8 mouse cellular contexts compared by ENCODE assay signal in the genomic region with DNA sequence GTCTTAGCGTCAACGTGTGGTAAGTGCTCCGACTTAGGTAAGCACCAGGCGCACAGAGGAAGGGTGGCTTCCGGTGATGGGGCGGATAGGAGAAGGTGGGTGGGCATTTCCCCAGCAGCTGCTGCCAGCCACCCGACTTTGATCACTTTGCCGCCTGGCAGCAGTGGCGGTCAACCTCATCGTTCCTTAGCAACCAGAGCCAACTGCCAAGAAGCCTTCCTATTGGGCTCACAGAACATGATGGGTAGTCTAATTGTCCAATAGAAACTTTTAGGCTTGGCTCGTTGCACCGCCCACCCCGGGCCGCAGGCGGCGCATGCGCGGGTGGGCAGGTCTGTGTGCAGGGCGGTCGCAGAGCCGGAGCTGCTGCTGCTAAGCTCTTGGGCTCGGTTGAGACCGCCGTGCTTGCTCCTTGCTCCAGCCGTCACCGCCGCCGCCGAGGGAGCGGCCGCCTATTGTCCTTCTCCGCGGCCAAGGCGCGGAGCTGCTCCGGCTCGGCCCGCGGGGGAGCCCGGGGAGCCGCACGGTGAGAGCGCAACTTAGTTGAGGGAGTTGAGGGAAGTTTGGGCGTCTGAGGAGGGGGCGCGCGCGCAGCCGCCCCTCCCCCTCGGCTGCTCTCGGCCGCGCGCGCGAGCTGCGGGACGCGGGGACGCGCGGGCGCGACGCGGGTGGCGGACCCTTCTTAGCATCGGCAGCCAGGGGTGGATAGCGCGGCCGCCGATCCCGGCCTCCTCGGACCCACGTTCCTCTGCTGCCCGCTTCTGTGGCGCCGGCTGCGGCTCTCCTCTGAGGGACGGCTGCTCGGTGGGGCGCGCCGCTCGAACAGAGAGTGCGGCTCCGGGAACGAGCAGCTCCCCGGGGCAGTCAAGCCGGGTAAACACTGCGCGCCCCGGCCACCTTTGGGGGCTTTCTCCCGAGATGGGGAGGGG. TPM values are rescaled to one million over a fixed set of nuclear protein-coding genes. Genes with fewer than 3 reads are reported as not detected.
A peak's percentile ranks its signal among the peaks of the same experiment; 100 is the strongest.
DNase-seq lines count a peak whose midpoint lies in the region; ATAC-seq and TF ChIP-seq lines count a peak whose summit lies in the region.

A gene (plus strand): TSS at position 312 of the 929 bp plus-strand sequence.

- under 1% methylated on average over 70 of the region's 94 CpGs for WGBS in forebrain, embryonic 13.5 days
- under 1% methylated on average over 94 of the region's 94 CpGs for WGBS in large intestine, adult 2 months
- WGBS in liver, postnatal 0 days (ENCODE audit: insufficient replicate concordance) = under 1% methylated on average over 53 of the region's 94 CpGs
- WGBS in neural tube, embryonic 14.5 days = under 1% methylated on average over 72 of the region's 94 CpGs

- TF ChIP-seq POLR2A in ES-Bruce4 (IDR thresholded peaks at IDR 0.05; ENCODE audit: insufficient read depth, low read length) = peak; percentile 49

- no peak for TF ChIP-seq EP300 in ES-Bruce4 (IDR thresholded peaks at IDR 0.05; ENCODE audit: insufficient read depth, low read depth, low read length)
- no peak for TF ChIP-seq EP300 in liver, postnatal 0 days (IDR thresholded peaks at IDR 0.05; ENCODE audit: low read depth)

- peak; percentile 99 for ATAC-seq in cerebellum, adult (ENCODE audit: insufficient number of reproducible peaks, low FRiP score, low TSS enrichment)
- peak; percentile 100 for ATAC-seq in forebrain, embryonic 13.5 days
- ATAC-seq in liver, postnatal 0 days = peak; percentile 99
- ATAC-seq in neural tube, embryonic 14.5 days (ENCODE audit: low read depth) = peak; percentile 100

- DNase-seq in heart, postnatal 10 days = peak; percentile 98
- peak; percentile 98 for DNase-seq in large intestine, adult 2 months (ENCODE audit: low read depth, low spot score)
- DNase-seq in liver, postnatal 0 days = peak; percentile 94
- peak; percentile 97 for DNase-seq in testis, postnatal 10 days (ENCODE audit: low spot score)

- H3K9me3 ChIP-seq in ES-Bruce4 (replicated peaks; ENCODE audit: control insufficient read depth, insufficient read depth, low read length, poor library complexity, severe bottlenecking) = no peaks in the 10 kb centered on the region
- no peaks in the 10 kb centered on the region for H3K9me3 ChIP-seq in forebrain, embryonic 13.5 days (replicated peaks)
- no peaks in the 10 kb centered on the region for H3K9me3 ChIP-seq in liver, postnatal 0 days (ENCODE audit: low read length)
- no peaks in the 10 kb centered on the region for H3K9me3 ChIP-seq in neural tube, embryonic 14.5 days (ENCODE audit: control insufficient read depth, low read length)

- peak within 1 kb of the TSS; percentile 86 for H3K9ac ChIP-seq in ES-Bruce4 (ENCODE audit: low read depth, poor library complexity, severe bottlenecking)
- peak within 1 kb of the TSS; percentile 83 for H3K9ac ChIP-seq in forebrain, embryonic 13.5 days
- H3K9ac ChIP-seq in liver, postnatal 0 days (replicated peaks) = peak within 1 kb of the TSS; percentile 78
- peak within 1 kb of the TSS; percentile 84 for H3K9ac ChIP-seq in neural tube, embryonic 14.5 days (replicated peaks; ENCODE audit: low read depth, low read length)

- H3K4me1 ChIP-seq in ES-Bruce4 (ENCODE audit: control insufficient read depth, insufficient read depth, low read length) = no peaks in the 10 kb centered on the region
- peaks cover 10% of the 10 kb centered on the region for H3K4me1 ChIP-seq in forebrain, embryonic 13.5 days
- peaks cover 6% of the 10 kb centered on the region for H3K4me1 ChIP-seq in liver, postnatal 0 days (ENCODE audit: insufficient read depth)
- H3K4me1 ChIP-seq in neural tube, embryonic 14.5 days (ENCODE audit: control insufficient read depth, insufficient read depth, low read length) = no peaks in the 10 kb centered on the region; the same call in 1 of the 2 replicates

- intact Hi-C loops in heart, postnatal 10 days (cut with DNase I) = loop anchor here (1.0 to 5.0 kb wide), 5 partner anchors 37 to 157 kb away; no protein-coding TSS in a partner anchor

- peak within 1 kb of the TSS; percentile 76 for H3K4me2 ChIP-seq in forebrain, embryonic 13.5 days
- peak within 1 kb of the TSS; percentile 90 for H3K4me2 ChIP-seq in liver, postnatal 0 days (ENCODE audit: low read depth, low read length)
- H3K4me2 ChIP-seq in neural tube, embryonic 14.5 days (ENCODE audit: low read depth, low read length) = peak within 1 kb of the TSS; percentile 71

- TF ChIP-seq CTCF in ES-Bruce4 (IDR thresholded peaks at IDR 0.05; ENCODE audit: low read depth, low read length) = no peak
- TF ChIP-seq CTCF in liver, postnatal 0 days (IDR thresholded peaks at IDR 0.05; ENCODE audit: low read depth) = peak; percentile 40

- peak within 1 kb of the TSS; percentile 85 for H3K4me3 ChIP-seq in ES-Bruce4 (ENCODE audit: low read depth, low read length)
- peak within 1 kb of the TSS; percentile 84 for H3K4me3 ChIP-seq in forebrain, embryonic 13.5 days
- peak within 1 kb of the TSS; percentile 64 for H3K4me3 ChIP-seq in liver, postnatal 0 days (ENCODE audit: low read depth, low read length)
- peak within 1 kb of the TSS; percentile 85 for H3K4me3 ChIP-seq in neural tube, embryonic 14.5 days (ENCODE audit: low read depth, low read length)

- H3K27ac ChIP-seq in ES-Bruce4 (ENCODE audit: insufficient read depth, low read length) = peak within 1 kb of the TSS; percentile 41; the same call in 1 of the 2 replicates
- peak within 1 kb of the TSS; percentile 95 for H3K27ac ChIP-seq in forebrain, embryonic 13.5 days
- H3K27ac ChIP-seq in liver, postnatal 0 days (ENCODE audit: low read depth) = peak within 1 kb of the TSS; percentile 83
- peak within 1 kb of the TSS; percentile 94 for H3K27ac ChIP-seq in neural tube, embryonic 14.5 days (ENCODE audit: low read depth, low read length)

- no peaks in the 10 kb centered on the region for H3K36me3 ChIP-seq in ES-Bruce4 (ENCODE audit: control insufficient read depth, insufficient read depth, low read length, poor library complexity, severe bottlenecking)
- no peaks in the 10 kb centered on the region for H3K36me3 ChIP-seq in forebrain, embryonic 13.5 days (ENCODE audit: poor library complexity, severe bottlenecking)
- no peaks in the 10 kb centered on the region for H3K36me3 ChIP-seq in liver, postnatal 0 days (replicated peaks; ENCODE audit: insufficient read depth, low read length)
- no peaks in the 10 kb centered on the region for H3K36me3 ChIP-seq in neural tube, embryonic 14.5 days (ENCODE audit: control insufficient read depth, insufficient read depth, low read length)

- H3K27me3 ChIP-seq in ES-Bruce4 (ENCODE audit: control insufficient read depth, insufficient read depth, low read length, poor library complexity, severe bottlenecking) = no peaks in the 10 kb centered on the region
- no peaks in the 10 kb centered on the region for H3K27me3 ChIP-seq in forebrain, embryonic 13.5 days
- no peaks in the 10 kb centered on the region for H3K27me3 ChIP-seq in liver, postnatal 0 days (ENCODE audit: insufficient read depth, low read length)
- no peaks in the 10 kb centered on the region for H3K27me3 ChIP-seq in neural tube, embryonic 14.5 days (ENCODE audit: control insufficient read depth, insufficient read depth, low read length)

RNA-seq across cellular contexts. Expression of the gene that starts here (rescaled TPM):
- polyA plus RNA-seq in ES-Bruce4 (2011; ENCODE audit: insufficient read depth, insufficient read length, low read depth, missing spikeins) = 18.7 and 27.4 TPM in 2 replicates
- 15.2 and 16.3 TPM in 2 replicates for polyA plus RNA-seq in forebrain, embryonic 13.5 days (2015; fragmentation: Nextera tagmentation; extraction: Ambion mirVana)
- total RNA-seq in heart, postnatal 10 days (2021) = 10 to 100 TPM; 94.0 to 95.4 TPM
- polyA plus RNA-seq in large intestine, adult 2 months (2012; rRNA removed) = 14.0 and 16.8 TPM in 2 replicates
- 21.2 and 25.7 TPM in 2 replicates for polyA plus RNA-seq in liver, postnatal 0 days (2015; fragmentation: Nextera tagmentation; extraction: Ambion mirVana)
- polyA plus RNA-seq in neural tube, embryonic 14.5 days (2014; fragmentation: Nextera tagmentation; extraction: Ambion mirVana) = 19.8 and 23.7 TPM in 2 replicates

Comparison
In these comparisons a context has a peak if more than half of its experiments do, and no peak if none do; other contexts are left out.
1. Peak in every context shown above with its lines: DNase-seq, ATAC-seq, H3K4me3 ChIP-seq and H3K27ac ChIP-seq.
2. H3K27ac ChIP-seq: peak in every context shown above with its lines; median percentile 95 in forebrain, embryonic 13.5 days; 94 in neural tube, embryonic 14.5 days; 83 in liver, postnatal 0 days; 41 in ES-Bruce4.